Mouse (Mus musculus) MEL (cell line): ENCODE data around the gene Gm13691.

Source experiments
- CTCF ChIP-seq, 3 experiments: IDR thresholded peaks in 2 of 3; conservative IDR thresholded peaks in 1 of 3; 2 replicates each; pipeline ENCODE4 v1.5.1; 2011 to 2012; ENCODE audit warnings: low read length in 3 of 3, low read depth in 2 of 3, mild to moderate bottlenecking in 2 of 3, improper control_type of control experiment in 1 of 3, inconsistent platforms in 1 of 3, mixed read lengths in 1 of 3, moderate library complexity in 1 of 3; ENCODE audit not compliant: control insufficient read depth in 1 of 3, insufficient read depth in 1 of 3, poor library complexity in 1 of 3, severe bottlenecking in 1 of 3
- E2F4 ChIP-seq: IDR thresholded peaks from 2 replicates; pipeline ENCODE4 v1.6.1; 2011; ENCODE audit warnings: low read depth, low read length, improper control_type of control experiment, borderline replicate concordance
- MEF2A ChIP-seq: IDR thresholded peaks from 2 replicates; pipeline ENCODE4 v1.6.1; 2014; ENCODE audit warnings: low read depth, mild to moderate bottlenecking, inconsistent platforms, low read length, improper control_type of control experiment; ENCODE audit not compliant: poor library complexity, insufficient replicate concordance, severe bottlenecking; ENCODE audit errors: extremely low read depth
- MXI1 ChIP-seq: IDR thresholded peaks from 2 replicates; pipeline ENCODE4 v1.6.1; 2011; ENCODE audit warnings: mild to moderate bottlenecking, low read depth, low read length, improper control_type of control experiment
- NELFE ChIP-seq: IDR thresholded peaks from 2 replicates; pipeline ENCODE4 v1.6.1; 2011; ENCODE audit warnings: low read depth, low read length, improper control_type of control experiment
- NRF1 ChIP-seq: IDR thresholded peaks from 2 replicates; pipeline ENCODE4 v1.6.1; 2014; ENCODE audit warnings: low read depth, mild to moderate bottlenecking, inconsistent platforms, low read length, improper control_type of control experiment, moderate library complexity; ENCODE audit not compliant: poor library complexity, insufficient read depth, severe bottlenecking
- SIN3A ChIP-seq: IDR thresholded peaks from 2 replicates; pipeline ENCODE4 v1.6.1; 2012; ENCODE audit warnings: low read length, improper control_type of control experiment, inconsistent platforms
- TAL1 ChIP-seq: IDR thresholded peaks from 2 replicates; pipeline ENCODE4 v1.6.1; 2012; ENCODE audit warnings: mild to moderate bottlenecking, inconsistent platforms, low read length, moderate library complexity, mixed read lengths
- UBTF ChIP-seq: IDR thresholded peaks from 2 replicates; pipeline ENCODE4 v1.6.1; 2012; ENCODE audit warnings: low read depth, mild to moderate bottlenecking, inconsistent platforms, low read length, improper control_type of control experiment, moderate library complexity, borderline replicate concordance; ENCODE audit not compliant: insufficient read depth
- USF1 ChIP-seq: IDR thresholded peaks from 2 replicates; pipeline ENCODE4 v1.6.1; 2014; ENCODE audit warnings: low read depth, mild to moderate bottlenecking, inconsistent platforms, low read length, improper control_type of control experiment, moderate library complexity
- USF2 ChIP-seq, 2 experiments: IDR thresholded peaks; 2 replicates each; pipeline ENCODE4 v1.6.1; 2011 to 2012; ENCODE audit warnings: improper control_type of control experiment in 2 of 2, low read length in 2 of 2, borderline replicate concordance in 1 of 2, inconsistent platforms in 1 of 2, low read depth in 1 of 2, mild to moderate bottlenecking in 1 of 2; ENCODE audit not compliant: insufficient read depth in 1 of 2
- ZNF384 ChIP-seq: IDR thresholded peaks from 2 replicates; pipeline ENCODE4 v1.6.1; 2012; ENCODE audit warnings: low read depth, mild to moderate bottlenecking, inconsistent platforms, low read length, improper control_type of control experiment

DNA sequence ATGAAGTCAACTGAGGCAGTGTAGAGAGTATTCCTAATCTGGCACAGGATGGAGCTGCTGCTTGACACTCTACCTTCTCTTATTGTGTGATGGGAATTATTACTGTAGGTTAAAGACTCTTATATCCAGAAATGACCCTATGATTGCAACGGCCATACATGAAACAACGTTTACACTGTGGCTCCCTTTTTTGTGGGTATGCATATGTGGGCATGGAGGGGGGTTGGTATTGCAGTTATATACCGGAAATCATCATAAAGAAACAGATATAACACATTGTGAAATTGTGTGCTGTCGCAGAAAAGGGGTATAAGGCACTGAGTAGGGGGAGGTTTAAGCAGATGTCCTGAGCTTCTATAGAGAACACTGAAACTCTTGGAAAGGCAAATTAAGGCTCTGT is 45.6 kb downstream of the Gm13691 start:
- no peak for TF ChIP-seq MEF2A
- no peak for TF ChIP-seq SIN3A
- TF ChIP-seq USF1: no peak
- TF ChIP-seq UBTF: no peak
- no peak for TF ChIP-seq NELFE
- no peak for TF ChIP-seq TAL1
- no peak for TF ChIP-seq ZNF384
- TF ChIP-seq CTCF (IDR thresholded peaks at IDR 0.05 in 2 of 3, conservative IDR thresholded peaks at IDR 0.05 in 1 of 3; ENCODE audit: control insufficient read depth in 1 of 3, insufficient read depth in 1 of 3, low read depth in 2 of 3, low read length in 3 of 3, poor library complexity in 1 of 3, severe bottlenecking in 1 of 3): no peak
- no peak for TF ChIP-seq E2F4
- TF ChIP-seq MXI1: no peak
- no peak for TF ChIP-seq USF2 (IDR thresholded peaks at IDR 0.05; ENCODE audit: borderline replicate concordance in 1 of 2, insufficient read depth in 1 of 2, low read depth in 1 of 2, low read length in 2 of 2)
- no peak for TF ChIP-seq NRF1
